Mouse (Mus musculus) frontal cortex, postnatal 10 days (tissue): ENCODE measurements around the gene Plcl2.
"Not testable (repeated sequence)": the region's sequence is repeated elsewhere in the genome, so short reads cannot be mapped to it uniquely, and the experiment has no call there.

Source experiments
- DNase-seq, 2 experiments: peaks; one replicate each; pipeline ENCODE4 v3.0.0; 2022; ENCODE audit warnings: low spot score in 2 of 2, mixed read lengths in 1 of 2

The Plcl2 gene

DNA sequence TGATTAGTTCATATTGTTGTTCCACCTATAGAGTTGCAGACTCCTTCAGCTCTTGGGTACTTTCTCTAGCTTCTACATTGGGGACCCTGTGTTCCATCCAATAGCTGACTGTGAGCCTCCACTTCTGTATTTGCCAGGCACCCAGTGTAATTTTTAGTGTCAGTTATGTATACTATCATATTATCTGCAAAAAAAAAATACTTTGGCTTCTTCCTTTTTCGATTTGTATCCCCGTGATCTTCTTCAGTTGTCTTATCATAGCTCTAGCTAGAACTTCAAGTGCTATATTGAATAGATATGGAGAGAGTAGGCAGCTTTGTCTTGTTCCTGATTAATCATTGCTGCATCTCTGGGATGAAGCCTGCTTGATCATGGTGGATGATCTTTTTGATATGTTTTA is 25.7 kb downstream of the Plcl2 start:
- not testable (repeated sequence) for DNase-seq

DNA sequence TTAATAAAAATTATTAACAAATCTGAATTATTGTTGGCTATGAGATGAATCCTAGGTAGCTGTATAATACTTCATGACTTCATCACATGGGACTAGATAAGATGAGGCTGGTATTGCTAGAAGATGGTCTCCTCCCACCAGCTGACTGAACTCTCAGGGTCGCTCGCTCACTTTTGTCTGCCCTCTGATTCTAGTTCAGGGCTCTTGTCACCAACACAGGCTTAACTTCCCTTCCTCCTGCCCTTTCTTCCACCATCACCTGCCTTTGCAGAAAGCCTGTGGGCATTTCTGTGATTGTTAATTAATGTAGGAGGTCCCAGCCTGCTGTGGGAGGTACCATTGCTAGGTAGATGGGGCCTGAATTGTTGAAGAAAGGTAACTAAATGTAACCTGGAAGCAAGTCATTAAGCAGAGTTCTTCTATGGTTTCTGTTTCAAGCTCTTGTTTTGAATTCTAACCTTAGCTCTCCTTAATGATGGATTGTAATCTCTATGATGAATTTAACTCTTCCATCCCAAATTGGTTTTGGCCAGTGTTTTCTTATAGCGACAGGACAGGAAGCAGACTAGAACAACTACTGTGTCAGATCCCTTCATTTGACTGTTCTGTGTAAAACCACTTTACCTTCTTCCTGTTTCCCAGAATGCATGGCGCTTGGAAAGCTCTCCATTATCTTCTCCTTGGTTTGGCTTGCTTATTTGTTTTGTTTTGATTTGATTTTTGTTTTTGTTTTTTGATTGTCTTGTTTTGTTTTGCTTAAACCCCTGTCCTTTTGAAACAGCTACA is 27.4 kb downstream of the Plcl2 start:
- no peak for DNase-seq

DNA sequence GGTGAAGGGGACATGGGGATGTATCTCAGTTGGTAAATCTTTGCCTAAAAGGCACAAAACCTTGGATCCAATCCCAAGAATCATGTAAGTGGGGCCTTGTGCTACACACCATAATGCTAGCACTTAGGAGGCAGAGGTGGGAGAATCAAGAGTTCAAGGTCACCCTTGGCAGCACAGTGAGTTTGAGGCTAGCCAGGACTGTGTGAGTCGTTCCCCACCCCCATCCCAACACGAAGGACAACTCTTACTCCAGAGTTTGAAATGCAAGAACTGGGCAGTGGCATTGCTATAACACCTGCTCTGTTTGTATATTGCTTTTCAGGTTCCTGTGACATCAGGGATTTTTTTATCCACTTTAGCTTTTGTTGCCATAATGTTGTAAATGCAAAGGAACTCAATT is 28.6 kb downstream of the Plcl2 start:
- no peak for DNase-seq

DNA sequence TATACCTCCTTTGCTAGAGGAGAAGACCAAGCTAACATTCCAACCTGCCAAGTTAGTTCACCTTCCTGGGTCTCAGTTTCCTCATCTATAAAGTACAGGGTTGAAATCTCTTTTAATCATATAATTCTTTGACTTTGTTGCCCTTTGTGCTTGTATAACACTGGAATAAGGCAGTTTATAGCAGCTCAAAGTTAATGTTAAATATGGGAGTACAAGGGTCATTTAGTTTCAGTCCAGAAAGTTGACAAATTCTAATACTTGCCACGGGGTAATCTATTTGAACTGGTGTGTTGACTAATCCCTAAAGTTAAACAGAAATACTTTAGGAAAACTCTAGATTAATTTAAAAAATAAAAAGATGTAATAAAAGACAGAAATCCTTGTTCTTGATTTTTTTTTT is 35.7 kb downstream of the Plcl2 start:
- no peak for DNase-seq

DNA sequence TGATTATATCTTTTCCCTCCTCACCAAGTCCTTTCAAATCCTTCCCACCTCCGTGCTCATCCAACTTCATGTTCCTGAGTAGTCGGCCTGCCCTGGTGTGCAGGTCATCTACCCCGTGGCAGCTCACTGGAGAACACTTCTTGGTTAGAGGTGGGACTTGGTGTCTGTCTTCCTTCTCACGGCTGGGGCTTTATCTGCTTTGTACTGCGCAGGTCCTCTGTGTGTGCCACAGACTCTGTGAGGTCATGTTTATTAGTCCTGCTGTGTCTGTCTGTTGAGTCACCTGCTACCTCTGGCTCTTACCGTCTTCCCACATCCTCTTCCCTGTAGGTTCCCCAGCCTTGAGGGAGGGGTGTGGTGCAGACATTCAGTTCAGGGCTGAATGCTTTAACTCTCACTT is 36.1 kb downstream of the Plcl2 start:
- DNase-seq = no peak

DNA sequence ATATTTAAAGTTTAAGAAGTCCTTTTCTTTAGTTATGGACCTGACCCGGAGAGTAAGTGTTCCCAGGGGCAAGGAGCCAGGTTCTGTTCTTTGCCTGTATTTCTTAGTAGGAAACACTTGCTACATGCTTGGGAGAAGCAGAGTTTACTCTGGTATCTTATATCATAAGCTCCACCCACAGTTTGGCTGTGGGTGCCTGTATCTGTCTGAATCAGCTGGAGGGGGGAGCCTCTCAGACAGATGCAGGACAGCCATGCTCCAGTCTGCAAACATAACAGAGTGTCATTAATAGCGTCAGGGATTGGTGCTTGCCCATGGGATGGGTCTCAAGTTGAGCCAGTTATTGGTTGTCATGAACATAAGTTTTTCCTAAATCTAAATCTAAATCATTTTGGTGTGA is 42.9 kb downstream of the Plcl2 start:
- DNase-seq = no peak

DNA sequence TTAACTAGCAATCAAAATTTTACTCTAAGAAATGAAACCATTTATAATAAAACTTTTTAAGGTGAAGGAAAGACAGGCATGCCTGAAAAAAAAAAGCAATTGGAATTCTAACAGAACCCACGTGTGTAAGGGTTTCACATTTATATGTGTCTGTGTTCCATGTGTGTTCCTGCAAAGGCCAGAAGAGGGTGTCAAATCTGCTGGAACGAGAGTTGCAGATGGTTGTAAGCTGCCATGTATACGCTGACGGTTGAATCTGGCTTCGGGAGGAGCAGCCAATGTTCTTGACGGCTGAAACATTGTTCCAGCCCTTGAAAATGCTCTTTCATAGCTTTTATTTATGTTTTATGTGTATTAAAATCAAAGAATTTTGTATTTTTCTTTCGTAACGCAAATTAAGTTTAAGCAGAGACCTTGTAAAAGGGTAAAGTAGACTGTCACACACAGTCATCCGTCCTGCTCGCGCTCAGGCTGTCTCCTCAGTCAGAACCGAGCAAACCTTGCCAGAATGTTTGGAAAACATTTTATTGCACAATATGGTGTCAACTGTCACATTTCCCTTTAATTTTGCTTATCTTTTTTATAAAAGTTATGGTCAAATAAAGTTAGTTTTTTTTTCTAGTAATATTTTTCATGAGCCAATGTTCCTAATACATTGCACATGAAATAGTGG is 48.5 kb downstream of the Plcl2 start:
- DNase-seq = no peak

DNA sequence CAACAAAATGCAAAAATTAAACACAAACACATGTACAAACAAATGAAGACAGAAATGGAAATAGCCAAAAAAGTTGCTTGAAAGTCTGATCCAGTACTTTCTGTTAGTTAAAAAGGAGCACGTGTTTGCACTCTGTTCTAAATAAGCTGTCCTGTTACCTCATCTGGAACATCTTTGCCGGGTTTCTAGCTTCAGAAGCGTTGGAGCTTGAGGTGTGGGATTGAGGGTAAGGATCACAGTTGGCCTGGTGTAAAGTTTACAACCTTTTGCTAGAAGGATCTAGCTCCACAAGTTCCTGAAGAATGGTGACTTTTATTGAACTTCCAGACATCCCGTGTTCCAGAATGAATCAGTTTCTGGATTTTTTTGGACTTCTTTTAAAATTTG is 49.0 kb downstream of the Plcl2 start:
- DNase-seq = no peak

DNA sequence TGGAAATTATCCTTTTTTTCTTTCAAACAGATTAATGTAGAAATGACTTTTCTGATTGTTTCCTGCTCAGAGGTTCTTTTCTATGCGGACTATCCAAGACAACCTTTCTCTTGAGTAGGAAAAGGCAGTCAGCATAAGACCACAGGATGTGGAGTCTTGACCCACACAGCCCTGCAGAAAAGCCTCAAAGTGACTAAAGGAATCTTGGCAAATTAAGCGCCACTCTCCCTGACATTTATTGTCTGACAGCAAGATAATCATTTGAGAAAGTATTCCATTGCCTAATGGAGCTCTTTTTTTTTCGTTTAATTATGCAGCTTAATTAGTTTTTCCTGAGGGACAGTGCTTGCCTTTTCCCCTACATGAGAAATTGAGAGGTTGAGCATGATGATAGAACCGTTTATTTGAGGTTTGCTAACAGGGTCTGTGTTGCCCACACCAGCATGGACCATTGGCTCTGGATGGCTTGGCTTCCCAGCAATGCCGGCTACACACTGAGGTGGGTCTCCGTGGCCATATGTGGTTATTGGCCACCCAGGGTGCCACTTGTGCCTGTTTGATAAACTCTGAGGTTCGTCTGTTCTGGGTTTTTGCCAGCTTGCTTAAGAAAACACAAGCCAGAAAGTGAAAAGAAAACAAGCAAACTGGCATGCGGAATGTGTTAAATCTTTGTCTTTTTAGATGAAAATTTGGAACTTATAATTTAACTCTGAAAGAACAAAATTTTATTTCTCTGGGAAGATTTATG is 56.3 kb downstream of the Plcl2 start:
- DNase-seq = no peak

DNA sequence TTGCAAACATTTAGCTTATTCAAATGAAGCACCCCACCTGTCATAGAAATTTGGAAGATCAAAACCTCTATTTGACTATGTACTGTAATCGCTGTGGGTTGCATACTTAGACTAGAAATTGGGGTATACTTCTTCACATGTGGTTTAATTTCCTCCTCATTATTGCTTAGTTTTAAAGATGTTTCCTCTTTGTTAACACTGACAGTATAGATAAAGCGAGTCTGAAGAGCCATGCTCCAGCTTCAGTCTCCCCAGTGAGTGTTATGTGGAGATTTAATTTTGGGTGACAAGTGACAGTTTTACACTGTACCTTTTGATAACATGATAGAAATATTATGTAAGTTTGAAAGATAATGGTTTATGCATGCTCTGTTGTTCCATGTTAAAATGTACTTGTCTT is 59.6 kb downstream of the Plcl2 start:
- no peak for DNase-seq

DNA sequence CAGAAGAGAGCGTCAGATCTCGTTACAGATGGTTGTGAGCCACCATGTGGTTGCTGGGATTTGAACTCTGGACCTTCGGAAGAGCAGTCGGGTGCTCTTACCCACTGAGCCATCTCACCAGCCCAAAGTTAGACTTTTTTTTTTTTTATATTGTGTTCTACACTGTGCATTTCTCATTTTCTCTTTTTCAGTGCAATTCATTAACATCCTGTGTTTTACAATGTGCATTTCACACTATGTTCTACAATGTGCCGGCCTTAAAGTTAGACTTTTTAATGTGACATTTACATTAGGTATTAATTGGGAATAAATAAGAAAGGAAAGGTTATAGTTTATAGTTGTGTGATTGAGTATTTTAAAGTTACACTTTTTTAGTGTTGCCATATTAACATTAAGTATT is 61.0 kb downstream of the Plcl2 start:
- DNase-seq = not testable (repeated sequence)

DNA sequence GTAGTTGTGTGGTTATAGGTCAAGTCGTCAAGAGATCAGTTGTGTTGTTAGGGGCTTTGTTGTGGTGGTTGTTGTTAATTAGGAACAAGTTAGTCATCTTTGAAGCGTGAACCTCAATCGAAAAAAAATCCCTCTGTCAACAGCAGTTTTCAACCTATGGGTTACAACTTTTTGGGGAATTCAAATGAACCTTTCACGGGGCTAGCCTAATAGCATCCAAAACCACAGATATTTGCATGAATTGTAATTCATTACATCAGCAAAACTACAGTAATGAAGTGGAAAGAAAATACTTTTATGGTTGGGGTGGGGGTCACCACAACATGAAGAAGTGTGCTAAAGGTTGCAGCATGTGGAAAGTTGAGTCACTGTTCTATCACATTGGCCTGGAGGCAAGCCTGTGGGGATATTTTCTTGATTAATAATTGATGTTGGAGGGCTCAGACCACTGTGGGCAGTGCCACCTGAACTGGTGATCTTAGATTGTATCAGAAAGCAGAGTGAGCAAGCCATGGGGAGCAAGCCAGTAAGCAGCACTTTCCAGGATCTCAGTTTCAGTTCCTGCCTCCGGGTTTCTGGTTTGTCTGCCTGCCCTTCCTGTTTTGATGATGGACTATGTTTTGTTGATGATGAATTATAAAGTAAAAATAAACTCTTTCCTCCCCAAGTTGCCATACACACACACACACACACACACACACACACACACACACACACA is 61.6 kb downstream of the Plcl2 start:
- no peak for DNase-seq

DNA sequence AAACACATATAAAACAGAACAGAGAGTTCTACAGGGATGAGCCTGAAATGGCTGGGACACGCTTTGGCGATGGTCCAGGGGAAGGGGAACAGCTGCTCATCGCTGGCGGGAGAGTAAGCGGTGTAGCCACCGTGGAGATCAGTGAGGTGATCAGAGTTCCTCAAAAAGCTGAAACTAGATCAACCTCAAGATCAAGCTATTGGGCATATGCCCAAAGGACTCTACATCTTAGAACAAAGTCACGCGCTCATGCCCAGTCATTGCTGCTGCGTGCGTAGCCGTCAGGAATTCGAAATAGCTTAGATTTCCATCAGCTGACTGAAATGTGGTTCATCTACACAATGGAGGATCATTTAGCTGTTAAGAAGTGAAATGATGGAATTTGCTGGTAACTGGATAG is 65.0 kb downstream of the Plcl2 start:
- DNase-seq = no peak

DNA sequence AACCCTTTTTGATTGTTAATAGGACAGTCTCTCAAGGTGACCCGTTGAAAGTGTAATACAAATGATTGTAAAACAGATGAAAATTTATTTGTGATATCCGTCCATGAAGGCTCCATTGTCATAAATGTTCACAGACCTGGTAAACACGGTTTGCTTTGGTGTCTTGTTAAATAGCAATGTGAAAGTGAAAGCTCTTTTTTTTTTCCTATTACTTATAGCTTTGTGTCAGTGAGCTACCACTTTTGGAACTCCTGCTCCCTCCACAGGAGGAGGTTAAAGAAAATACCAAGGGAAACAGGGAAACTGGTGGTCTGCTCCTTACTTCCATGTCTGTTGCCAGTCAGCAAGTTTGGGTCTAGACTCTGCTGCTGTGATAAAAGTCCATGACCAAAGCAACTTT is 71.2 kb downstream of the Plcl2 start:
- DNase-seq = no peak

DNA sequence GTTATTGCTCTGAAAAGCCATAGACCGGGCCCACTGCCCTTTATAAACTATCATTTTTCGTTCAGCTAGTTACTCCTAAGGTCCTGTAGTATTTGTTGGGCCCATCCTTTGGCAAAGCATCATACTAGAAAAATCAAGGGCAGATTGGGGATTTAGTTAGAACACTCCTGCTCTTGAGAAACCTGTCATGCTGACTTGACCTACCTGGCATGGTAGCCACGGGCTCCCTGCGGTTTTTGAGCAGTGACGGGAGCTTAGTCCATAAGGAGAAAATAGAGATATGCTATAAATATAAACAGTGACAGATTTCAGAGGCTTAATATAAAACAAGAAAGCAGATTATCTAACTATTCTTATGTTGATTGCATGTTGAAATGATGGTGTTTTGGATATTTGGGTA is 77.6 kb downstream of the Plcl2 start:
- DNase-seq = no peak

DNA sequence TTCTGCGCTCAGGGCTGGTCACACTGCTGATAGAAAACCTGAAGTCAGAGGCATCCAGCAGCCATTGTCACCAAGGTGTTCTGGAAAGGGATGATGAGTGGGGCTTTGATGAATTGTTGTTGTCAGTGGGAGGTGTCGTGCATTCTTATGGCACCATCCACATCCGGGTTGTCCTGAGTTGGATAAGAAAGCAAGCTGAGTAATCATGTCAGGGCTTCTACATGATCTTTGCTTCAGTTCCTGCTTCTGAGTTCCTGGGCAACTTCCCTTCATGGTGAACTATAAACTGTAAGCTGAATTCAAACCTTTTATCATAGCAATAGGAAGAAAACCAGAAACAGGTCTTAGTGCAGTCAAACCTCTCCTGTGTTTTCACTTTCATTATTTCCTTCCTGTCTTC is 78.7 kb downstream of the Plcl2 start:
- no peak for DNase-seq

DNA sequence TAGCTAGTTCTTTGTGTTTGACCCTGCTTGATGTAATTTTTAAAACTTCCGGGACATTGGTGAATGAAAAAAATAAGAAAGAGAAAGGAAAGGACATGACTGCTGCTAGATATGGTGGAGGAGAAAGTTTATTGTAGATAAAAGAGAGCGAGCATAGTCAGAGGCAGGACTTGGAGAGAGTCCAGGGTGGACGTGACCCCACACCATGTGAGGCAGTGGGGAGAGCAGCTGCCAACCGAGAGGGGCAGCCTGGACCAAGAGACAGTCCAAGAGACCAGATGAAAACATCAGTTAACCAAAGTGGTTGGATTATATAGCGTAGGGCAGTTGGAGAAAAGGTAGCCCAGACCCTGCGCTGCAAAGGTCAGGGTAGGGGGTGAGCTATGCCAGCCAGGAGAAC is 91.0 kb downstream of the Plcl2 start:
- DNase-seq = no peak

DNA sequence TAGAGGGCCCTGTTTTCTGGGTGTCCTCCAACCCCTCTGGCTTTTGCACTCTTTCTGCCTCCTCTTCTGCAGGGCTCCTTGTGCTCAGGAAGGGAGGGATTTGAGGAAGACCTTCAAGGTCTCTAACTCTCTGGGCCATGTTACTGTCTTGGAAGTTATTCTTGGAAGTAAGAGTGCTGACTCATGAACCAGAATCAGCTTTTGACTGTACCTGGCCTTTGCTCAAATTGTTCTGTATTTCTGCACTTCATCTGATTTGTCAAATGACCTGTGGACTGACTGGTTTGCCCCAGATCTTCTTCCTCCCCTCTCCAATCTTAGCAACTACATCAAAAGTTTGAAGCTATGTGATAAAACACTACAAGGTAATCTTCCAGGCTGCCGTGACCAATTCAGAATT is 91.5 kb downstream of the Plcl2 start:
- DNase-seq = no peak

DNA sequence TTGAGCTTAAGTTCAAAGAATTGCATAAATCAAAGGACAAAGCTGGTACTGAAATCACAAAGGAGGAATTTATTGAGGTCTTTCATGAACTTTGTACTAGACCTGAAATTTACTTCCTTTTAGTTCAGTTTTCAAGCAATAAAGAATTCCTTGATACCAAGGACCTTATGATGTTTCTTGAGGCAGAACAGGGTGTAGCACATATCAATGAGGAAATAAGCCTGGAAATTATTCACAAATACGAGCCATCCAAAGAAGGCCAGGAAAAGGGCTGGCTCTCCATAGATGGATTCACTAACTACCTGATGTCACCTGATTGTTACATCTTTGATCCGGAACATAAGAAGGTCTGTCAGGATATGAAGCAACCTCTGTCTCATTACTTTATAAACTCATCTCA is 97.7 kb downstream of the Plcl2 start:
- no peak for DNase-seq

DNA sequence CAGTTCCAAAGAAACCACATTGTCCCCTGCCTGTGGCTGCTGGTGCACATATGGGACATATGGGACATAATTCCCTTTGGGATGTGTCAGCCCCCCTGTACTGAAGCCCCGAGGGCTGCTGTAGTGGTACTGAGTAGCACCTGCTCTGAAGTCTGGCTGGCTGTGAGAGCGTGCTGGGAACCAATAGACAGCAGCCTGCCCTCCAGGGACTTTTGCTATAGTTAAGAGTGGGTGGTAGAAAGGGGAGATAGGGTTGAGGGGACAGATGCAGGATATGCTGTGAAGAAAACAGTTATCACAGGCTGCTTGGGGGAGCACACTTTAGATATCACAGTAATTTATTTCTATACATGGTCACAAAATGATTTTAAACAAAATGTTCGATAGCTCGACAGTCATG is 100.7 kb downstream of the Plcl2 start:
- DNase-seq = no peak

DNA sequence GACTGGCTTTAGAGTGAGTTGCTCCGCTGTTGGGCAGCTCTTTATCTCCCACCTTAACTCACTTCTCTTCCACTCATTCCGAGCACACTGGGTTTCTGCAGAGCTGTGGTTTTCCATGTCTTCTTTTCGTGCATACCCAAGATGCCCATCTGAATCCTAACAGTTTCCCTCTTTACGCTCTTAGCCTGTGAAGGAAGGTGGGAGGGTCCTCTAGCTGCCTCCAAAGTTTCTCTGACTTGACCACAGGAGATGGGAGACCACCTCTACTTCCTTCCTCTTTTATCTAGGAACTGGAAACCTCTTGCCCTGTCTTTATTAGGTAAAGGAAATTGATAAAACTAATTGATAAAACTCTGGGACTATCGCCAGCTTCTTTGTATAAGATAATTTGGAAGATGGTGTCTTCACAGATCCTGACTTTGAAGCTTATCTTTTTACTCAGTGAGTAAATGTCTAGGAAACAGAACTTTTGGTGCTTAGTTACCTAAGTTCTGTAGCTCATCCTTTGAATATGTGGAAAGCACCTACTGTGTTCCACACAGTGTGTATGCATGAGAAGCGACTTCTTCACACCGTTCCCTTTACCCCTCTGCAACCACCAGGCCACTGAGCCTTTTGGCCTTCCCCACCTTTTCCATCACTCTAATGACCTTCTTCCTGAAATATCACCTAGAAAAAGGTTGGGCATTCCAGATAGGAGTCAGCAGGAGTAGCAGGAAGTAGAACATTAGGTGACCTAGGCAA is 111.8 kb downstream of the Plcl2 start:
- DNase-seq = no peak

DNA sequence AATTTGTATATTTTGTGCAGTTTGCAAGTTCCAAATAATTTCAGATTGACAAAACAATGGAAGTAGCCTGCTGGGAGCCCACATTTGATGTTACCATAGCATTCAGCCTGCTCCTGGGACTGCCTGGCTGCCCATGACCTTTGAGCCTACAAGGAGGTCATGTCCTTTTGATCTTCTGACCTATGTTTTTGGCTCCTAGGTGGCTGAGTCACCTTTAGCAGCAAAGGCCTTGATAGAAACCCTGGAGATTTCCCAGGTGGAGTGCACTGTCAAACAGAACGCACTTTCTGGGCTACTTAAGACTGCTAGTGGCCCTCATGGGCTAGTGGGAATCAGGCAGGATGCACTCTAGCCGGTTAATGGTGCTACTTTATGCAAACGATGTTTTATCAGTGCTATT is 112.8 kb downstream of the Plcl2 start:
- no peak for DNase-seq
